Mouse (Mus musculus): Measurements from ENCODE around the gene Phgdh.

Phgdh gene

DNA sequence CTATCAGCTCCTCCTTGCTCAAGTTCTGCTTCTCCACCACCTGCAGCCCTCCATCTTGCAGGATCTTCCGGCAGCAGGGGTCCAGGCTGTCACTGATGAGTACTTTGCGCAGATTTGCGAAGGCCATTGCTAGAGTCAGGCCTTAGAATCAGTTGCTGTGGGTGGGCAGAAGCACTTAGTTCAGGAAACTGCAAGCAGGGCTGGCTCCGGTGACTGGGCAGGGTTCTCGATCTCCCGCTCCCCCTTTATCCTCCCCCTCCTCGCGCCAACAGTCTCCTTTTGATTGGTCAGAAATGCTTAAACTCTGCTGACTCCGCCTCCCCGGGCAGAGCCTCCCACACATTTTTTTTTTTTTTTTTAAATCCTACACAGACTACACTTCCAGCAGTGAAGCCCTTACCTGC is at the start of gene Phgdh:
Phgdh (minus strand) TSS at position 285 of the 404 bp plus-strand sequence.
- peak; percentile 71 for DNase-seq (ENCODE audit: low read depth, low spot score)

DNA sequence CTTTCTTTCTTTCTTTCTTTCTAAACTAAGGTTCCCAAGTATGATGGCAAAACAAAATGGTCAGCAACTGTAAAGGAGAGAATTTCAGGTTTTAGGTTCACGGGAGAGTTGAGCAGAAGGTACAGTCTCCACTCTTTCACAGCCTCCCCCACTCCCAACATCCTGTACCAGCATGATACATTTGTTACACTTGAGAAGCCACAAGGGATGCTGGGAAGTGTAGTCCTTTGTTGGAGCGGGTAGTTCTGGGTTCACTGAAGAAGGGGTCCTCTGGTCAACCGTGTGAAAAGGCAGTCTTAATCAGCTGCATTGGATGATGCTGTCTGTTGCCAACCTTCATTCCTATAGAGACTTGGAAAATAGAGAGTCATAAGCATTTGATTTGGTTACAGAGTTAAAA is 49.5 kb upstream of the Phgdh start:
- no peak for DNase-seq (ENCODE audit: low read depth, low spot score)

DNA sequence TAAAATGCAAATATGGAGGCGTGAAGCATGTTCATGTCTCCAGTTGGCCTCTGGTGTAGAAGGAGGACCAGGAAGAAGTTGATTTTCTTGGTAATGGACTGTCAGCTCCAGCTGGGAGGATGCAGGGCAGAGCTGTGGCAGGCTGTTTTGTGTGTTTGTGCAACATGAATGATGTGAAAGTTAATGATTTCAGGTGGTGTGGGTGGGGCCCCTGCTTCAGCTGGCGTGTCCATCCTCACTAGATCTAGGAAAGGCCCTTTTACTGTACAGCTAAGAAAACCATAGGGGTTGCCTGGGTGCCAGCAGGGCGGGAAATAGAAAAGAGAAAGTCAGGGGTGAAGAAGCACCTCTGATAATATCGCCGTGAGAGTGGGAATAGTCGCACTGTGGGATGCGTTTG is 48.0 kb upstream of the Phgdh start:
- DNase-seq (ENCODE audit: low read depth, low spot score): no peak

DNA sequence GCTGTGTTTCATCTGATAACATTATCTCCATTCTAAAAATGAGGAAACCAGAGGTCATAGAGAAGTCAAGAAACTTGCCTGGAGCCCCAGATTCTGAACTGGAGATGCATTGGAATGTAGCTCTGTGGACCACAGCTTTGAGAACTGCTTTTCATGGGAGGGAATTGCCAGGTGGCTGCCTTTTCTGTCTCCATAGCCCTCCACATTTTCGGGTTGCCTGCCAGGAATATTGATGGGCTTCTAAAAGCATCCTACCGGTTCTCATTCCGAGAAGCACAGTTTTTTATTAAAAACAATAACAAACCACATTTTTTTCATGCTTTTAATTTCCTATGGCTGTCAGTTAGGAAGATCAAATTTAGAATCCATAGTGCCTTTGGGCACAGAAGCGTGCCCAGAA is 47.3 kb upstream of the Phgdh start:
- no peak for DNase-seq (ENCODE audit: low read depth, low spot score)

DNA sequence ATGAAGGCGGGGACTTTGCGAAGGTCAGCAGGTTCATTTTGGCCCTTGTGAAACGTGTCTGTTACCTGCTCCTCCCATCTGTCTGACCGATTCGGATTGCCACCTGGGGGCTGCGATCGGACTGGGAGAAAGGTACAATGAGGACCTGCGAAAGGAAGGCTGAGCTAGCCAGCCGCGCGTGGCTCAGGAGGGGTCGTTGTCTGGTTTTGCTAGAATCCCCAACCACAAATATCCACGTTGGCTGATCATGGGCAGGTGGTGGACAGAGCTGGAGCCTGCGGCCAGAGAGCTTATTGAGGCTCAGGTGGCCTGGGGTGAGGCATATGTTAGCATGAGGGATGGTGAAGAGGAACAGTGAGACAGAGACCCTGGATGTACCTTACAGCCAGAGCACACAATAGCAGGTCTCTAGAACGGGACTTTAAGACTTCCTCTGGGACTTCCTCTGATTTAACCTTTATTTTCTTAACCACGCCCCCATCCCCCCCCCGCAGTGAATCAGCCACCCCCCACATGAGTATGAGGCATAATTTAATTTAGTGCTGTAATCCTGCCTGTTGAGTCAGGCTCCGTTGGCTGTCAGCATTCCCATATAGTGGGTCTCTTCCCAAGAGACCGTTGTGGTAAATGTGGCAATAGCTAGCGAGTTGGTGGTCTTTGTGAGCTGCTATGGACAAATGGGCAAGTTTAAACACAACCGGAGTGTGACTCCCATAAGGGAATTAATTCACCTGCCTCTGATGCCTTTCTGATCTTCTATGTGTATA is 43.4 kb upstream of the Phgdh start:
- no peak for DNase-seq (ENCODE audit: low read depth, low spot score)

DNA sequence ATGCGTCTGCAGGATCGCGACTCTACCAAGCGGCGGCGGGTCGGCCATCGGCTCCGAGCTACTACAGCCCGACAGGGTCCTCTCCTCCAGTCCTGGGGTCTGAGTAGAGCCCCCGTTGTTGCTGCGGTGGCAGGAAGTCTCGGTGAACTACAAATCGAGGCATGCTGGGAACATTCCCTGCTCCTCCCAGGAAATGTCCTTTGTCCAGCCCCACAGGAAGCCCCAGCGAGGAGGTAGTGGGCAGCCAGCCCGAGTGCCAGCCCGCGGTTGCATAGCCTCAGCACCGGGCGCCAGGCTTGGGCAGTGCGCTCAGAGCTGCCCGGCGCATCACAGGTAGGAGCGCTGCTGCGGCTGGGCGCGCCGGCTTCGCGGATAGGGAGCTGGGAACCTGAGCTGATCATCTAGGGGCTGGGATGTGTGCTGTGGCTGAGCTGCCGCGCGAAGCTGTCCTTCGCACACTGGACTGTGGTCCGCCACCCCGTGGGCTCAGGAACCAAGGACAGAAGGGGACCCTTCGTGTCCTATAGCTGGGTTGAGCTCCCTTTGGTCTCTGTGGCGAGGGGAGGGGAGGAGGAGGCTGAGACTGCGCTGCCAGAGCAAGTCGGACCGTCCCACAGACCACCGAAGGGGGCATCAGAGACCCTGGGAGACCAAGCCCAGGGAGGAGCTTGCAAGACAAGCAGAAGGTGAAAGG is 42.6 kb upstream of the Phgdh start, which contains the start of gene Zfp697:
Zfp697 (plus strand) TSS at position 216 of the 694 bp plus-strand sequence.
- peak; percentile 61 for DNase-seq (ENCODE audit: low read depth, low spot score)

DNA sequence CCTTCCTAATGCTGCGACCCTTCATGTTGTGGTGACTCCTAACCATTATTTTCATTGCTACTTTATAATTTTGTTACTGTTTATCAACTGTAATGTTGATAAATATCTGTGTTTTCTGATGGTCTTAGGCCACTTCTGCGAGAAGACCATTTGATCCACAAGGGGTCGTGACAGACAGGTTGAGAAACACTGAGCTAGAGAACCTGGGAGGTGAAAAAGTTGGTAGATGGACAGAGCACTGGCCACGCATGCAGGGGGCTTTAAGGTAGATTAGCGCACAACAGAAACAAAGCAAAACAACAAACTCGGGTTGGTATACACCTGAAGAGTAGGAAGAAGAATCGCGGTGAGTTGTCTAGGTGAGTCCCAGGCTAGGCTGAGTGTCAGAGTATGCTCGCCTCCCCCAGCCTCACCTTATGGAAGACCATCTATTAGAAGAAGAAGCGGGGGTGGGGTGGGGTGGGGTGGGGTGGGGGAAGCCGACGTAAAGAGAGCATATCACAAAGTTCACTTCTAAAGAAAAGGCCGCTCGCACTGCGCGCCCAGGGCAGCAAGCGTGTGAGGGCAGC is 42.0 kb upstream of the Phgdh start:
- DNase-seq (ENCODE audit: low read depth, low spot score): no peak

DNA sequence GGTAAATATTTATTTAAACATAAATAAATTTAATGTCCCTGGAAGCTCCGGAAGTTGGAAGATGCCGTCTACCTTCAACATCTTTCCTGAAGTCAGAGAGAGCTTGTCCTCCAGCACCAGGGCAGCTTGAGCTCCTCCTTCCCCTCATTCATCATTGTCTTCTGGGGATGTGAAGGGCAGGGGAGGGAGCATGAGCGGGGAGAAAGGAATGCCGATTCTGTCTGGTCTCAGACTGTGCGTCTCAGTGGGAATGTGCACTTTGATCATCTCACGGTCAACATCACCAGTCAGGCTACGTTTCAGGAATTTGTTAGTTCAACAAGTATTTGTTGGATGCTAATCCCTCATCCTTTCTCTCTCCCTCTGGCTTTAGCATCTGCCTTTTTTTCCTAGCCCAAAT is 39.4 kb upstream of the Phgdh start:
- DNase-seq (ENCODE audit: low read depth, low spot score): no peak

DNA sequence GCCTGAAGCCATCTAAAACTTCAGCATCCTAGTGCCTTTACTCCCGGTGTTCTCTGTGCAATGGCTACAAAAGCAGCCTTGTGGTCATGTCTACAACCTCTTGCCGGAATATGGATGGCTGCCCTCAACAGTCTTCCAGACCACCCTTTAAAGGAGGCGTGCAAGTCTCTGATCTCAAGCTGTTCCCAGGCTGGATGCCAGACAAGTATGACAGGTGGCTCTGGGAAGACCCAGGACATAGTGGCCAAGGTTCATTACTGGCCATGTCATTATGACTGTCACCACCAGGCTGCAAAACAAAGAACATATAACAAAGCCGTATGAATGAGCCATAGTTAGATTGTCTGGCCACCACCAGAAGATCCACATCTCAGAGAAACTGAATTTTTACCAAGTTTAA is 38.5 kb upstream of the Phgdh start:
- DNase-seq (ENCODE audit: low read depth, low spot score): no peak

DNA sequence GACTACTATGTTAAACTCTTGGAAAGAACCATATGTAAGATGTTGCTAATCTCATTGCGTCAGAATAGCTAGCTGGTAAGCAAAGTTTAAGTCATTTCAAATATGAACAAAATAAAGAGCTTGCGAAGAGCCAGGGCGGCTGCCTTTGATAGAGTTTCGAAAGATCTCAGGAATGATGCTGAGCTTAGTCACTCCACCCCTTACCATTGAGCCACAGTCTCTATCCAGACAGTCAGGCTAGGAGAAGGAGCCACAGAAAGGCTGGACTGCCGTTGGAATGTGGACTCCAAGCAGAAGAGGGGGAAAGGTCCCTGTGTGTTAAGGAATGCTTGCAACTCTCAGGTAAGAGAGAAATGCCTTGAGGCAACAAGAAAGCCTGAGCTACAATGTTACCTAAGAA is 35.2 kb upstream of the Phgdh start:
- no peak for DNase-seq (ENCODE audit: low read depth, low spot score)

DNA sequence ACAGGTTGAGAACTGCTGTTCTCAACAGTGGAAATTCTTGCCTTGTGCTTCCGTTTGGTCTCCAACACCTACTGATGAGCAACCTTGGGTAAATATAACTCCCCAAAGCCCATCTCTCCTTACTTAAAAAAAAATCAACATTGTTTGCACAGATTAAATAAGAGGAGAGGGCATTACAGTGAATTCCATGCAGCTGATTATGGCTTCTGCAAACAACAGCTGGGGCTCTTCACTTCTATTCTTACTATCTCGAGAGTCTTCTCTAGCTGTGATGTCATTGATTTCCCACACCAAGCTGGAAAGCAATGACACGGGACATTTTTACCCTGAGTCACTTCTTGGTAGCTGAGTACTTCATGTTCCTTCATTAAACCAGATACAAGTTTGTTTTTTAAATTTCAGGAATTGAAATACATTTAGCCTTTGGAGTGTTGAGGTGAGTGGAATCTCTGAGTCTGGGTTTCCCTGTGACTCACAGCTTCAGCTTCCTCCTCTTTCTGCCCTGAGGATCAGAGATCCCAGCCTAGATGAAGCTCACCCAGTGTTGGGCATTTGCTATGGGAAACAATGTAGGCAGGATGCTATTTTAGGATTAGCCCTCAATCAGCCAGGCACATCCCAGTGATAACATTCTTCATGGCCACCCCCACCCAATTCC is 34.4 kb upstream of the Phgdh start:
- no peak for DNase-seq (ENCODE audit: low read depth, low spot score)

DNA sequence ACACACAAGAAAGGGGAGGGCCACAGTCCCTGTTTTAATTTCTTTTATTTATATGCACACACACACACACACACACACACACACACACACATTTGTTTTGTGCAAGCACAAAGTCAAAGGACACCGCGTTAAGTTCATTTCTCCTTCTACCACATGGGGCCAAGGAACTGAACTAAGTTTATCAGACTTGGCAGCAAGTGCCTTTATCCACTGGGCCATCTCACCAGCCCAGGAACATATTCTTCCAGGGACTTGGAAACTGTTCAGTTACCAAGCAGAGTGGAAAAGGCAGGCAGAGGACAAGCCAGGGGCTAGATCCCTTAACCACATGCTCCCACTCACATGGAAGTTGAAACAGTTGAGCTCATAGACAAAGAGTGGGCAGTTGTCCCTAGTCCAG is 29.0 kb upstream of the Phgdh start:
- no peak for DNase-seq (ENCODE audit: low read depth, low spot score)

DNA sequence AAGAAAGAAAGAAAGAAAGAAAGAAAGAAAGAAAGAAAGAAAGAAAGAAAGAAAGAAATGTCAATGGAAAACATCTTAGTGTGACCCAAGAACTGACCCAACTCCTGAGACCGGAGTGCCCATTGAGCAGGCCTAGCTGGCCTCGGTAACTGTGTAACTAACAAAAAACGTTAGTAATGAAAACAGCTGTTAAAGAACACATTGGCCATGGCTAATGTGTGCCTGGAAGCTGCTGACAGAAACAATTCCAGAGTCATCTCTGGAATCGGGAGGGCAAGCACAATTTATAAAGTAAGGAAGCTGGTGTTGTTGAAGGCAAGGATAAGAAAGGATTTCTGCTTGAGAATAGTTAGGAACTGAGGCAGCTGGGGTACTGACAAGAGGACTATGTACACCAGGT is 28.5 kb upstream of the Phgdh start:
- DNase-seq (ENCODE audit: low read depth, low spot score): no peak

DNA sequence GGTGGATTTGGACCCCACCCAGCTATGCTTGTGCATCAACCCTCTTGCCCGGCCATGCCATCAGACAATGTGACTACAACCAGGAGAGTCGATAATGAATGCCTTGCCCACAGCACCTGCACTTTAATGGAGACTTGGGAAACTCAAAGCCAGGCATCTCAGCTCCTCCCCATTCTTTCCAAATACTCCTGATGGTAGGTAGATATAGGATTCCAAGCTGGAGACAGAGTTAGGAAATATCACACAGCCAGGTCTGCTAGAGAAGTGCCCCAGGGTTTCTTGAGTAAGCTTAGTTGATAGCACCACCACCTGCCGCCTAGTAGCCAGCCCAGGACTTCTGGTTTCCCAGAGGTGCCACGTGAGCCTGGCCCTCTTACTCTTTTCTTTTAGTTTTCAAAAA is 27.0 kb upstream of the Phgdh start:
- DNase-seq (ENCODE audit: low read depth, low spot score): no peak

DNA sequence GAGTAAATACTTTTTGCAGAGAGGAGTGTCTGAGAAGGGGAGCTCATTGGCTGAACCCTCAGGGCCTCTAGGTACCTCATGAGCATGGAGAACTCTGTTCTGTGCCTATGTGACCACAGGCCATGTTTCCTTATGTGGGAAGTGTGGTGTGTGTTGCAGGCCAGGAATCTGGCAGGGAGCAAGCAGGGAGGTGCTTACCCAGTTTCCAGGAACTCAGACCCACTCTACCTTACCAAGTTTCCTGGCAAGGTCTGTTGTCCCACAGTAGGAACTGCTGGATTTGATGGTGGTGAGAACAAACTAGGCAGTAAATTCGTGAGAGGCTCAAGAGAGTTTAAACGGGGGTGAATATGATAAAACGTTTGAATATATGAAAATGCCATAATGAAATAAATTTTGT is 26.3 kb upstream of the Phgdh start:
- no peak for DNase-seq (ENCODE audit: low read depth, low spot score)

DNA sequence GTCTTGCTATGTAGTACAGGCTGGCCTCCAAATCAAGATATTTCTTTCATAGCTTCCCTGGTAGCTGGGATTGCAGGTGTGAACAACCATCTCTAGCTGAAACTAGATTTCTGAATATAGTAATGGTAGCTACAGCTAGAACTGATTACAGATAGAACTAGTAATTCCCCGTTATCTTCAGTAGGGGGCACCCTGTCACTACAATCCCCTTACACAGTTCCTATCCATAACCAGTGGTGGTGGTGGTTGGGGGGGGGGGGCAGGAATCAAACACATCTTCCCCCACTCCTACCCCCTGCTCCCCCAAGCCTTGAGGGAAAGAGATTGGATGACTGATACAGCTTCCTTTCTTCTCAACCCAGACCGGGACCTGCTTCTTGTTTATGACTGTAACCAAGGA is 23.0 kb upstream of the Phgdh start:
- no peak for DNase-seq (ENCODE audit: low read depth, low spot score)

DNA sequence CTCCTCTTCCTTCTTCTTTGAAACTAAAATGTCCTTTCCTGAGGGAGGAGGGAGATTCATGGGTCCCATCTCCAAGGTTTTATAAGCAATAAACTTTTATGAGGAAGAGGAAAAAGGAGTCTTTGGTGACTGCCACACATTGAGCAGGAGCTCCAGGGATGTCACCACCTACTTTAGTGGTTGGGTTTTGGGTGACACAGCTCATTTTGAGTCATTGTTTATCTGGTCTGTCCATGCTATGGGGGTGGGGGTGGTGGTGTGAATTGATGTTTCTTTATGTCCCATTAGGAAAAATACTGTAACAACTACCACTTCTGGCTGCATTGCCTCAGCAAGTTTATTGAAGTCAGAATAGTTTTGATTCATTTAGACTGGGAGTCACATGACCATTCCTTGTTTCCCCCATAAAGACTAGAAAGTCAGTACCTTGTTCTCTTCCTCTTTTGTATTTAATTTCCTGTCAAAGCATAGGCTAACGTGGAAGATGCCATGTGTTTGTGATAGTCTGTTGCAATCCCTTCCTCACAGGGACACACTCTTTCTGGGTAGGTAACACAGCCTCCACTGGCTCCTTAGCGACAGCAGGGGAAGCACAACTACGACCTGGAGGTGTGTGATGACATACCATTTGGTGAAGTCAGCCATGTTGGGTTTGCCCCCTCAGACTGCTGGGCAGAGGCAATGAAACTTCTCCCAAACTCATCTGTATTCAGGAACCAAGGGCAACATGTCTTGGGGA is 17.0 kb upstream of the Phgdh start:
- no peak for DNase-seq (ENCODE audit: low read depth, low spot score)

DNA sequence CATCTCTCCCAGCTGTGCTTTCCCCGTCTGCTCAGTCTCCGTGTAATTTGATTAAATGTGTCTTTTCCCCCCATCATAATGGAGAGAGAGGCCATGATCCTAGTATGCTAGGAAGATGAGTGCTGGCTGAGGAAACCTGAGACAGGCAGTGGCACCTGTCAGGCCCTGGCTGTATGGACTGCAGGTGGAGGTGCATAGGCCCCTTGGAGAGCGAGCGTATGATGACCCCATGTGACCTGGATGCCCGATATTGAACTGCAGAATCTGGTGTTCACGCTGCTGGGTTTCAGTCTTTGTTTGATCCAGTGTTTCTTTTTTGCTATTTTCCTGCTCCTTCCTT is 16.2 kb upstream of the Phgdh start:
- no peak for DNase-seq (ENCODE audit: low read depth, low spot score)

DNA sequence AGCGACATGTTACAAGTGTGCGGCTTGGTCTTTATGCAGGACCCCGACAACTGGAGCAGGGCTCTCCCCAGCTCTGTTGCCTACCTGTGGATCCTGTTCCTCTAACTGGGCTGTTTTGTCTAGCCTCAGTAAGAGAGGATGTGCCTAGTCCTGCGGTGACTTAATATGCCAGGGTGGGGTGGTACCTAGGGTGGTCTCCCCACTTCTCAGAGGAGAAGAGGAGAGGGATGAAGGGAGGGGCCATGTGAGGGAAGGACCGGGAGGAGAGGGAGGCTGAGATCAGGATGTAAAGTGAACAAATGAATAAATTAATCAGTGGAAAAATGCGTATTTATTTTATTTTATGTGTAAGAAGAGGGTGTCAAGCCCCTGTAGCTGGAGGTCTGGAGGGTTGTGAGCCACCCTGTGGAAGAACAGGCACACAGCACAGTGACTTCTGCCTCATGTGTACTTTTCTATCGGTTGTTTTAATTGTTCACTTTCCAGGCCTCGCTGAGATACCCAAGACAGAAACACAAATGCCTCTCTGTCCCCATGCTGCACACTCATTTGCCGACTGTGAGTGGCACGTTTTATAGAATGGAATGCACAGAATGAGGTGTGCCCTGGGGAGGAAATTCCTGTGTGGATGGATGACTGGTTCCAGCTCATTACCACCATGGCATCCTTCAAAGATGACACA is 15.7 kb upstream of the Phgdh start:
- DNase-seq (ENCODE audit: low read depth, low spot score): no peak

DNA sequence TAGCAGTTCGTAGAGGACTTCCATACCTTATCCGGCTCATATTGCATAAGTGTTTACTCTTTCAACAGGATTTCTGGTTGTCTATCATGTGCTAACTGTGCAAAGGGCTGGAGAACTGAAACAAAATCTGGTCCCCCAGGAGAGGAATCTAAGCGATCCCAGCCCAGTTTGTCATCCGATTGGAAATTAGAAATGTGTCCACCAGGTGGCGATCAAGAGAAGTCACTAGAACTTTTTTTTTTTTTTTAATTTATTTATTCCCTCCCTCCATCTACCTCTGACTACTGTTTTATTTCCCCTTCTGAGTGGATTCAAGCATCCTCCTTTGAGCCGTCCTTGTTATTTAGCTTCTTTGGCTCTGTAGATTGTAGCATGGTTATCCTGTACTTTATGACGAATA is 14.1 kb upstream of the Phgdh start:
- peak; percentile 57 for DNase-seq (ENCODE audit: low read depth, low spot score)

DNA sequence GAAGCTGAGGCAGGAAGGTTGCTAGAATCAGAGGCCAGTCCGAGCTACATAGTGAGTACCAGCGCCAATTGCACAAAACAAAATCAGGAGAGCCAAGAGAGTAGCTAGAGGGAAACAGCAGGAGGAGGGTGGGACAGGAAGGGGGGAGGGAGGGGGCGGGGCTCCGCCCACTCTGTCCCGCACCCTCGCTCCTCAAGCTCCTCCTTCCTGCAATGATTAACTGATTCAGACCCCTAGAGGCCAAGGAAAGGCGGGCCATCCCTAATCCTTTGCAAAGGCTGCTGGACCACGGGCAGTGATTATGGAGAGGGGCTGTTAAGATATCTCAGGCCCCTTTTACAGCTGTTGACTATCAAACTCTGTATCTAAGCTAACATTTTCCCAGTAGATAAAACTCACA is 8.9 kb upstream of the Phgdh start:
- no peak for DNase-seq (ENCODE audit: low read depth, low spot score)
